Mouse (Mus musculus): ENCODE measurements at regions not wholly inside any gene's neighbourhood (a gene's known extent, or its start where the extent isn't known, plus 50 kb on each side); places are given as distances from the start of the nearest gene placed in this dataset.

DNA sequence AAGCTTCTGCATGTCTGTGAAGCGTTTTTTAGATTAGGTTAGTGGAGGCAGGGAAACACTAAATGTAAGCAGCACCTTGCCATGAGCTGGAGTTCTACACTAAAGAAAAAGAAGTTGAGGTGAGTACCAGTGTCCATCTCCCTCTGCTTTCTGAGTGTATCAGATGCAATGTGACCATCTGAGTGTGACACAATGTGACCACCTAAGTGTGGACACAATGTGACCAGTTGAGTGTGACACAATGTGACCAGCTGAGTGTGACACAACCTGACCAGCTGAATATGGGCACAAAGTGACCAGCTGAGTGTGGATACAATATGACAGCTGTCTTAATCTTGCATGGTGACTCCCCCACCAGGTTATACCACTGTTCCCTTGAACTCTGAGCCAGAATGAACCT is 101.0 kb upstream of the Xpo1 start:
- Histone ChIP-seq H3K9me3 (ENCODE audit: control insufficient read depth, low read length) (peaks cover 3% of the 10 kb centered on the region; the same call in 1 of the 2 replicates), H3K4me3 (replicated peaks; ENCODE audit: low read depth, low read length) (no peak overlapping the region), H3K27ac (replicated peaks; ENCODE audit: low read depth, low read length) (no peak overlapping the region), H3K4me1 (ENCODE audit: control insufficient read depth, insufficient read depth, low read length) (no peaks in the 10 kb centered on the region), H3K4me2 (ENCODE audit: low read length) (no peak overlapping the region), H3K27me3 (ENCODE audit: control insufficient read depth, insufficient read depth, low read length) (no peaks in the 10 kb centered on the region), H3K9ac (replicated peaks; ENCODE audit: low read length) (no peak overlapping the region), H3K36me3 (ENCODE audit: control insufficient read depth, insufficient read depth, low read length) (no peaks in the 10 kb centered on the region)
- 46% methylated on average over 1 of the region's 1 CpGs for WGBS
- DNase-seq, result no peak
- ATAC-seq (ENCODE audit: low FRiP score, low TSS enrichment), result no peak

DNA sequence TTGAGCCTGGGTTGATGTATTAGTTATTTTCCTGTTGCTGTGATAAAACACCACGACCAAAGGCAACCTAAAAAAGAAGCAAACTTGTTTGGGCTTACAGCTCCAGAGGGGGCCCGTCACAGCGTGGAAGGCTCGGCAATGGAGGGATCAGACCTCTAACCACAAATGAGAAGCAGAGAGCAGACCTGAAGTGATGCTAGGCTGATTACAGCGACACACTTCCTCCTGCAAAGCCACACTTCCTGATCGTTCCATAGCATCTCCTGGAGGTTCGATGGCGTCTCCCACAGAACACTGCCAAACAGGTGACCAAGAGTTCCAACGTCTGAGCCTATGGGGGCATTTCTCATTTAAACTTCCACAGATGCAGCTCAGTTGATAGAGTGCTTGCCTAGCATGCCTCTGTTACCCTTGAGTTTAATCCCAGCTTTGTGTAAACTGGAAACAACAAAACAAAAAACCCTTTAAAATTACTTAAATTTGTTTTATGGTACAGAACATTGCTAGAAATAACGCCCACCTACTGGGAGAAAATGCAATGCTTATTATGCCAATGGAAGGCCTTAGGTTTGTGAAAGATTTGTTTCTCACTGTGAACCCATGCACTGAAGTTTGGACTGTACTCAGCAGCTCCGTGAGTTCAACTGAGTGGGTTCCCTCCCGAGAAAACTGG is 87.2 kb upstream of the Xpo1 start:
- DNase-seq, result no peak
- 88% methylated on average over 12 of the region's 12 CpGs for WGBS
- Histone ChIP-seq H3K4me1 (ENCODE audit: control insufficient read depth, insufficient read depth, low read length) (no peaks in the 10 kb centered on the region), H3K27ac (replicated peaks; ENCODE audit: low read depth, low read length) (no peak overlapping the region), H3K9ac (replicated peaks; ENCODE audit: low read length) (no peak overlapping the region), H3K9me3 (ENCODE audit: control insufficient read depth, low read length) (no peaks in the 10 kb centered on the region), H3K27me3 (ENCODE audit: control insufficient read depth, insufficient read depth, low read length) (no peaks in the 10 kb centered on the region), H3K4me3 (replicated peaks; ENCODE audit: low read depth, low read length) (no peak overlapping the region), H3K36me3 (ENCODE audit: control insufficient read depth, insufficient read depth, low read length) (no peaks in the 10 kb centered on the region), H3K4me2 (ENCODE audit: low read length) (no peak overlapping the region)
- no peak for ATAC-seq (ENCODE audit: low FRiP score, low TSS enrichment)

DNA sequence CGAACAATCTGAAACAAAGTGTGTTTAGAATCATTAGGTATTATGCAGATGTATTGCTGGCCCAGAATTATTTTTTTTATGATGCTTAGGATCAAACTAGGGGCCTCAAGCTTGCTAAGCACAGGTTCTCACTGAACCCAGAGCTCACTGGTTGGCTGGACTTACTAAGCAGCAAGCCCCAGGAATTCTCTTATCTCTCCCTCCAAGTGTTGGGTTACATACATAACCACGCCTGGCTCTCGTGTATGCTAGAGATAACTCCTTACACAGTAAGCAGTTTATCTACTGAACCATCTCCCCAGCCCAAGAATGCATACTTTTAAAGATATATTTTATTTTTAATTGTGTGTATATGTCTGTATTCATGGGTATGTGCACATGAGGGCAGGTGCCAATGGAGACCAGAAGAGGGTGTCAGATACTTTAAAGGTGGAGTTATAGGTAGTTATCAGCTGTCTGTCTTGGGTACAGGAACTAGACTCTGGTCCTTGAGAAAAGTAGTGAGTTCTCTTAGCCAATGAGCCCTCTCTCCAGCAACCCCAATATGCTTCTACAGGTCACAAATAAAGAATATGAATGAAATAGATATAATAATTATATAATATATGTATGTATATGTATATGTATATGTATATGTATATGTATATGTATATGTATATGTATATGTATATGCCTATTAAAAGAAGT is 86.0 kb upstream of the Xpo1 start:
- WGBS, result 86% methylated on average over 3 of the region's 3 CpGs
- no peak for ATAC-seq (ENCODE audit: low FRiP score, low TSS enrichment)
- no peaks in the 10 kb centered on the region for H3K36me3 ChIP-seq (ENCODE audit: control insufficient read depth, insufficient read depth, low read length)
- H3K4me3 ChIP-seq (replicated peaks; ENCODE audit: low read depth, low read length), result no peak overlapping the region
- DNase-seq, result no peak
- no peaks in the 10 kb centered on the region for H3K4me1 ChIP-seq (ENCODE audit: control insufficient read depth, insufficient read depth, low read length)
- no peaks in the 10 kb centered on the region for H3K9me3 ChIP-seq (ENCODE audit: control insufficient read depth, low read length)
- no peaks in the 10 kb centered on the region for H3K27me3 ChIP-seq (ENCODE audit: control insufficient read depth, insufficient read depth, low read length)
- no peak overlapping the region for H3K4me2 ChIP-seq (ENCODE audit: low read length)
- H3K27ac ChIP-seq (replicated peaks; ENCODE audit: low read depth, low read length), result no peak overlapping the region
- no peak overlapping the region for H3K9ac ChIP-seq (replicated peaks; ENCODE audit: low read length)

DNA sequence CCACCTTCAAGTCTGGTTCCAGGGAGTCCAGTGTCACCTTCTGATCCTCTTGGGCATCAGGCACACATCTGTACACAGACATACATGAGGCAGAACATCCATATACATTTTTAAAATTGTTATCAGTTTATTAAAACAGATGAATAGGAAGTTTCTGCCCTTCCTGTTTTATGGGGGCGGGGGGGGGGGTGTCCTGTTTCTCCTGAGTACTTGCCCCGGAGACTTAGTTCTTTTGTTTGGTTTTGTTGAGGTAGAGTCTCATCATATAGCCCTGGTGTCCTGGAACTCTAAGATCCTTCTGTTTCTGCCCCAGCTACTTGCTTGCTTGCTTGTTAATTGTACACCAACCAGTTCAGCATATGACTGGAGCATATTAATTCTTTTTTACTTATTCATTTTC is 85.0 kb upstream of the Xpo1 start:
- no peak overlapping the region for H3K4me3 ChIP-seq (replicated peaks; ENCODE audit: low read depth, low read length)
- ATAC-seq (ENCODE audit: low FRiP score, low TSS enrichment) (no peak), DNase-seq (no peak)
- no peak overlapping the region for H3K27ac ChIP-seq (replicated peaks; ENCODE audit: low read depth, low read length)
- no peaks in the 10 kb centered on the region for H3K36me3 ChIP-seq (ENCODE audit: control insufficient read depth, insufficient read depth, low read length)
- 62% methylated on average over 2 of the region's 2 CpGs for WGBS
- H3K4me1 ChIP-seq (ENCODE audit: control insufficient read depth, insufficient read depth, low read length), result no peaks in the 10 kb centered on the region
- H3K4me2 ChIP-seq (ENCODE audit: low read length), result no peak overlapping the region
- H3K9ac ChIP-seq (replicated peaks; ENCODE audit: low read length), result no peak overlapping the region
- no peaks in the 10 kb centered on the region for H3K27me3 ChIP-seq (ENCODE audit: control insufficient read depth, insufficient read depth, low read length)
- H3K9me3 ChIP-seq (ENCODE audit: control insufficient read depth, low read length), result no peaks in the 10 kb centered on the region

DNA sequence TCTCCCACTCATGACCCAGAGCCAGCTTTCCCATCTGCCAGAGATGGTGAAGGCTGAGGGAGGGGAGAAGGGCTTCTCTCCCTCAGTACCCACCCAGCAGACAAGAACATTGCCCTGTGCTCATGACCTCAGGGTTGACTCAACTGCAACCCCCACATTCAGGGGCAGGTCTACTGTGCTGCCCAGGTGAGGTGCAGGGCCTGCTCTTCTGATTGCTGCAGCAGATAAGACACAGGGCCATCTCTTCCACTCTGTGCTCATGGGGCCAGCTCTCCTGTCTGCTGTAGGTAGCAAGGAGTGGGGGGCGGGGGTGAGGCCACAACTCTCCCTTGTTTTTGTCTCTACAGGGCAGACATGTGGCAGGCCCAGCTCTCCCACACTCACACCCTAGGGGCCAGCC is 84.1 kb upstream of the Xpo1 start:
- no peaks in the 10 kb centered on the region for H3K27me3 ChIP-seq (ENCODE audit: control insufficient read depth, insufficient read depth, low read length)
- H3K9me3 ChIP-seq (ENCODE audit: control insufficient read depth, low read length), result no peaks in the 10 kb centered on the region
- 92% methylated on average over 1 of the region's 1 CpGs for WGBS
- ATAC-seq (ENCODE audit: low FRiP score, low TSS enrichment), result no peak
- no peak overlapping the region for H3K4me2 ChIP-seq (ENCODE audit: low read length)
- no peak overlapping the region for H3K27ac ChIP-seq (replicated peaks; ENCODE audit: low read depth, low read length)
- H3K4me1 ChIP-seq (ENCODE audit: control insufficient read depth, insufficient read depth, low read length), result no peaks in the 10 kb centered on the region
- H3K36me3 ChIP-seq (ENCODE audit: control insufficient read depth, insufficient read depth, low read length), result no peaks in the 10 kb centered on the region
- H3K4me3 ChIP-seq (replicated peaks; ENCODE audit: low read depth, low read length), result no peak overlapping the region
- no peak for DNase-seq
- H3K9ac ChIP-seq (replicated peaks; ENCODE audit: low read length), result no peak overlapping the region

DNA sequence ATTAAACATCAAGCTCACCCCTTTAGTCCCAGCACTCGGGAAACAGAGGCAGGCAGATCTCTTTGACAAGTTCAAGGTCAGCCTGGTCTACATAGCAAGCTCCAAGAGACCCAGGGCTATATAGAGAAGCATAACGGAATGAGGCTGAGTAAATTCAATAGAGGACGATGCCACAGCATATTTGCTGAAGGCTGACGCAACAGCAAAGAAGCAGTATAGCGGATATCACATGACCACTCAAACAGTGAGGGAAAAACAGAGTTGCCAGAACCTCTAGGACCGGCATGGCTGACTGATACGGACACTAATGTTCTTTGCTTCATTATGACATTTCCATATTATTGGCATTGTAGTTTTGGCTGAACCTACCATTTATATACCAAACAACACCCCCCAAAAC is 74.2 kb upstream of the Xpo1 start:
- Histone ChIP-seq H3K4me1 (ENCODE audit: control insufficient read depth, insufficient read depth, low read length) (no peaks in the 10 kb centered on the region), H3K4me2 (ENCODE audit: low read length) (no peak overlapping the region), H3K4me3 (replicated peaks; ENCODE audit: low read depth, low read length) (no peak overlapping the region), H3K9me3 (ENCODE audit: control insufficient read depth, low read length) (peaks cover 5% of the 10 kb centered on the region; the same call in 1 of the 2 replicates), H3K9ac (replicated peaks; ENCODE audit: low read length) (no peak overlapping the region), H3K27me3 (ENCODE audit: control insufficient read depth, insufficient read depth, low read length) (no peaks in the 10 kb centered on the region), H3K36me3 (ENCODE audit: control insufficient read depth, insufficient read depth, low read length) (no peaks in the 10 kb centered on the region), H3K27ac (replicated peaks; ENCODE audit: low read depth, low read length) (no peak overlapping the region)
- 88% methylated on average over 7 of the region's 7 CpGs for WGBS
- ATAC-seq (ENCODE audit: low FRiP score, low TSS enrichment) (no peak), DNase-seq (no peak)

DNA sequence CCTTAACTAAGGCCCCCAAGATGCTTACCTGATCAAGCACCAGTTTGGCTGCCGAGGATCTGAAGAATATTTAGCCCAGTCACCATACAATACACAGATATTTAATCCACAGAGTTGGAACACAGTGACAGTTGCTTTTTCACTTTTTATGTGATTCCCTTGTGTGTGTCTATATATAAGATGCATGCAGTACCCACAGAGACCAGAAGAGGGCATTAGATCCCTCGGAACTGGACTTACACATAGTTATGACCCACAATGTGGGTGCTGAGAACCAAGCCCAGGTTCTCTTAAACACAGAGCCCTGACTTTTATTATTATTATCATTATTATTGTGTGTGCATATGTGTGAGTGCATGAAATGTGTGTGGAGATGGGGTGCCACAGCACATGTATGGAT is 70.6 kb upstream of the Xpo1 start:
- Histone ChIP-seq H3K27ac (replicated peaks; ENCODE audit: low read depth, low read length) (no peak overlapping the region), H3K4me2 (ENCODE audit: low read length) (no peak overlapping the region), H3K4me1 (ENCODE audit: control insufficient read depth, insufficient read depth, low read length) (no peaks in the 10 kb centered on the region), H3K9ac (replicated peaks; ENCODE audit: low read length) (no peak overlapping the region), H3K36me3 (ENCODE audit: control insufficient read depth, insufficient read depth, low read length) (no peaks in the 10 kb centered on the region), H3K4me3 (replicated peaks; ENCODE audit: low read depth, low read length) (no peak overlapping the region), H3K9me3 (ENCODE audit: control insufficient read depth, low read length) (peaks cover 5% of the 10 kb centered on the region; the same call in 1 of the 2 replicates), H3K27me3 (ENCODE audit: control insufficient read depth, insufficient read depth, low read length) (no peaks in the 10 kb centered on the region)
- DNase-seq (no peak), ATAC-seq (ENCODE audit: low FRiP score, low TSS enrichment) (no peak)
- 94% methylated on average over 2 of the region's 2 CpGs for WGBS

DNA sequence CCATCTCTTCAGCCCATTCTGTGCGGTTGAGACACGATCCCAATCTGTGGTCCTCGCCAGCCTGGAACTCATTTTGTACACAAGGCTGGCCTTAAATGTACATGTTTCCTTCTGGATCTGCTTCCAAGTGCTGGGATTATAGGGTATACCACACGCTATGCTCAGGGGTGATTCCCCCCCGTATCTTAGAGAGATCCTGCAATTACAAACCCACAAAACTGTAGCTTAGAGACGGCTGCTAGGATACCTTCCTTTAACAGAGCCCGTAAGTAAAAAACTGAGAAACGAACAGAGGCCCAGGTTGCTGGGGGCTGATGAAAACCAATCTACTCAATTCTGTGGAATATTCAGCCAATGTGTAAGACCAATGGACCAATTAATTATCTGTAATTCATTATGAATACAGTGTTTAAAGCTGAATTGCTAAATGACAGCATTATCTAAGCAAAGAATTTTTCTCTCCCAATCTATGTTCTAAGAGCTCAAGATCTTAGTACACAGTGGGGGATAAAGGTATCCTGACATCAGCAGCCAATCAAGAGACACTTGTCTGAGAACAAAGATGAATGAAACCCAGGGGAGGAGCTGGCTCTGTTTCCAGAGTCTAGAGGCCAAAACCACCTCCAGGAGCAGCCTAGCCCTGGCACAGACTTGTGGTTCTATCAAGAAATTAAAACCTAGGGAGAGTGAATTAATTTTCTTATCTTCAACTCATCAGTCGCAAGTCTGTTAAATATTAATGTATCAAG is 54.0 kb upstream of the Xpo1 start:
- ATAC-seq (ENCODE audit: low FRiP score, low TSS enrichment), result no peak
- Histone ChIP-seq H3K9ac (replicated peaks; ENCODE audit: low read length) (no peak overlapping the region), H3K4me2 (ENCODE audit: low read length) (no peak overlapping the region), H3K27me3 (ENCODE audit: control insufficient read depth, insufficient read depth, low read length) (no peaks in the 10 kb centered on the region), H3K4me1 (ENCODE audit: control insufficient read depth, insufficient read depth, low read length) (no peaks in the 10 kb centered on the region), H3K36me3 (ENCODE audit: control insufficient read depth, insufficient read depth, low read length) (no peaks in the 10 kb centered on the region), H3K27ac (replicated peaks; ENCODE audit: low read depth, low read length) (no peak overlapping the region), H3K9me3 (ENCODE audit: control insufficient read depth, low read length) (no peaks in the 10 kb centered on the region), H3K4me3 (replicated peaks; ENCODE audit: low read depth, low read length) (no peak overlapping the region)
- WGBS, result 82% methylated on average over 9 of the region's 9 CpGs
- no peak for DNase-seq
